Mouse (Mus musculus) retina, postnatal 7 days (tissue): ENCODE measurements at regions not wholly inside any gene's neighbourhood (a gene's known extent, or its start where the extent isn't known, plus 50 kb on each side); places are given as distances from the start of the nearest gene placed in this dataset.

Source experiments
- DNase-seq: peaks from one replicate; pipeline ENCODE4 v3.0.0-alpha.2; 2012; ENCODE audit warnings: low read depth, low spot score

- no peak for DNase-seq
These were observed 231.4 kb upstream of the Frg1 start for GRCm38 (mm10) chr8:41648276-41648675.

GRCm38 (mm10) chr8:41644626-41645025, 227.8 kb upstream of the Frg1 start:
- no peak for DNase-seq

GRCm38 (mm10) chr8:41623841-41624240, 207.0 kb upstream of the Frg1 start:
- no peak for DNase-seq

- DNase-seq: no peak
These were observed 183.4 kb upstream of the Frg1 start for GRCm38 (mm10) chr8:41600255-41600654.

GRCm38 (mm10) chr8:41594446-41594845, 177.6 kb upstream of the Frg1 start:
- DNase-seq: no peak

GRCm38 (mm10) chr8:41593666-41594042, 176.8 kb upstream of the Frg1 start:
- DNase-seq: no peak

- no peak for DNase-seq
These were observed 176.1 kb upstream of the Frg1 start for GRCm38 (mm10) chr8:41592741-41593665.

- DNase-seq: no peak
These were observed 175.3 kb upstream of the Frg1 start for GRCm38 (mm10) chr8:41592174-41592573.

- DNase-seq: no peak
These were observed 171.3 kb upstream of the Frg1 start for GRCm38 (mm10) chr8:41588157-41588556.

- DNase-seq: peak; percentile 72
These were observed 156.4 kb upstream of the Frg1 start for GRCm38 (mm10) chr8:41573027-41573885.

GRCm38 (mm10) chr8:41570566-41570965, 153.7 kb upstream of the Frg1 start:
- no peak for DNase-seq

- DNase-seq: no peak
These were observed 145.1 kb upstream of the Frg1 start for GRCm38 (mm10) chr8:41561995-41562394.

GRCm38 (mm10) chr8:41556819-41557218, 139.9 kb upstream of the Frg1 start:
- DNase-seq: no peak

GRCm38 (mm10) chr8:41552747-41553534, 136.1 kb upstream of the Frg1 start:
- DNase-seq: no peak

- no peak for DNase-seq
These were observed 135.1 kb upstream of the Frg1 start for GRCm38 (mm10) chr8:41551925-41552414.

- no peak for DNase-seq
These were observed 133.2 kb upstream of the Frg1 start for GRCm38 (mm10) chr8:41550095-41550420.

- DNase-seq: no peak
These were observed 132.6 kb upstream of the Frg1 start for GRCm38 (mm10) chr8:41549220-41550094.

- DNase-seq: no peak
These were observed 131.0 kb upstream of the Frg1 start for GRCm38 (mm10) chr8:41547730-41548368.

GRCm38 (mm10) chr8:41532212-41532611, 115.3 kb upstream of the Frg1 start:
- DNase-seq: no peak

- DNase-seq: no peak
These were observed 112.7 kb upstream of the Frg1 start for GRCm38 (mm10) chr8:41529581-41529980.
